Mouse (Mus musculus) inflammation-experienced regulatory T-cells, adult 16 weeks (primary cell): ENCODE measurements around the gene Olfr704. TPM values are rescaled to one million over a fixed set of nuclear protein-coding genes. Genes with fewer than 3 reads are reported as not detected.

ENCODE experiments used
- polyA plus RNA-seq: library from polyadenylated mRNA; unstranded; fragments of 100-300 nt; shearing (Covaris generic); gene quantifications from one replicate; pipeline ENCODE4 v1.2.1, GENCODE M21; 2017

The Olfr704 gene
- polyA plus RNA-seq, result 0.07 TPM

GRCm38 (mm10) chr7:106862885-106863284 is at the start of gene Olfr704:
Gene Olfr704 (plus strand): TSS chr7:106863185.

GRCm38 (mm10) chr7:106813829-106814228 is 49.2 kb upstream of the Olfr704 start, which contains the start of gene Olfr701:
Gene Olfr701 (plus strand): TSS chr7:106814129.

GRCm38 (mm10) chr7:106833793-106834192 is 29.2 kb upstream of the Olfr704 start, which contains the start of gene Olfr702:
Gene Olfr702 (minus strand): TSS chr7:106833893.

GRCm38 (mm10) chr7:106843060-106843459 is 19.9 kb upstream of the Olfr704 start, which contains the start of gene Olfr703:
Gene Olfr703 (plus strand): TSS chr7:106843360.

GRCm38 (mm10) chr7:106876791-106877190 is 13.8 kb downstream of the Olfr704 start, which contains the start of gene Olfr705:
Gene Olfr705 (minus strand): TSS chr7:106876891.

GRCm38 (mm10) chr7:106888062-106888461 is 25.1 kb downstream of the Olfr704 start, which contains the start of gene Olfr706:
Gene Olfr706 (minus strand): TSS chr7:106888162.

GRCm38 (mm10) chr7:106901141-106901540 is 38.2 kb downstream of the Olfr704 start, which contains the start of gene Olfr707:
Gene Olfr707 (minus strand): TSS chr7:106901241.

GRCm38 (mm10) chr7:106907676-106908075 is 44.7 kb downstream of the Olfr704 start, which contains the start of gene Olfr1532-ps1:
Gene Olfr1532-ps1 (plus strand): TSS chr7:106908001.

Other genes starting within 250 kb of the Olfr704 start
- gene Olfr693, start 182.6 kb upstream of the Olfr704 start, polyA plus RNA-seq, result not detected
- not detected for gene Olfr694, start 171.4 kb upstream of the Olfr704 start, polyA plus RNA-seq
- not detected for gene Olfr695, start 146.8 kb upstream of the Olfr704 start, polyA plus RNA-seq
- gene Olfr697, start 120.7 kb upstream of the Olfr704 start, polyA plus RNA-seq, result not detected
- gene Olfr698, start 107.8 kb upstream of the Olfr704 start, polyA plus RNA-seq, result not detected
- gene Olfr699, start 70.0 kb upstream of the Olfr704 start, polyA plus RNA-seq, result not detected
- not detected for gene Olfr700, start 54.4 kb upstream of the Olfr704 start, polyA plus RNA-seq
- not detected for gene Olfr701, start 49.1 kb upstream of the Olfr704 start, polyA plus RNA-seq
- gene Olfr702, start 29.3 kb upstream of the Olfr704 start, polyA plus RNA-seq, result not detected
- gene Olfr703, start 19.8 kb upstream of the Olfr704 start, polyA plus RNA-seq, result not detected
- gene Olfr705, start 13.7 kb downstream of the Olfr704 start, polyA plus RNA-seq, result not detected
- gene Olfr706, start 25.0 kb downstream of the Olfr704 start, polyA plus RNA-seq, result not detected
- not detected for gene Olfr707, start 38.1 kb downstream of the Olfr704 start, polyA plus RNA-seq
- gene Olfr1532-ps1, start 44.8 kb downstream of the Olfr704 start, polyA plus RNA-seq, result not detected
- gene Olfr709-ps1, start 69.0 kb downstream of the Olfr704 start, polyA plus RNA-seq, result not detected
- gene Olfr710, start 85.1 kb downstream of the Olfr704 start, polyA plus RNA-seq, result not detected
- not detected for gene Olfr6, start 100.8 kb downstream of the Olfr704 start, polyA plus RNA-seq
- not detected for gene Olfr711, start 112.3 kb downstream of the Olfr704 start, polyA plus RNA-seq
- not detected for gene Olfr2, start 142.9 kb downstream of the Olfr704 start, polyA plus RNA-seq
- not detected for gene Olfr713, start 168.0 kb downstream of the Olfr704 start, polyA plus RNA-seq
- gene Olfr714, start 207.8 kb downstream of the Olfr704 start, polyA plus RNA-seq, result not detected
- gene Olfr17, start 230.0 kb downstream of the Olfr704 start, polyA plus RNA-seq, result not detected
- gene Olfr715b, start 247.2 kb downstream of the Olfr704 start, polyA plus RNA-seq, result not detected